Mouse (Mus musculus) kidney, adult 2 months (tissue): ENCODE measurements at regions not wholly inside any gene's neighbourhood (a gene's known extent, or its start where the extent isn't known, plus 50 kb on each side); places are given as distances from the start of the nearest gene placed in this dataset.
"Not testable (repeated sequence)": the region's sequence is repeated elsewhere in the genome, so short reads cannot be mapped to it uniquely, and the experiment has no call there.

ENCODE experiments used
- CTCF ChIP-seq: fragments of 200-500 bp; conservative IDR thresholded peaks from 2 replicates; pipeline ENCODE4 v1.5.1; 2011; ENCODE audit warnings: low read depth, mild to moderate bottlenecking, control low read depth, low read length, moderate library complexity, mixed read lengths; ENCODE audit not compliant: insufficient read depth, insufficient read length
- POLR2A ChIP-seq: fragments of 200-500 bp; IDR thresholded peaks from one replicate; pipeline ENCODE4 v1.6.1; 2011; ENCODE audit warnings: low read depth, low read length, control low read depth

DNA sequence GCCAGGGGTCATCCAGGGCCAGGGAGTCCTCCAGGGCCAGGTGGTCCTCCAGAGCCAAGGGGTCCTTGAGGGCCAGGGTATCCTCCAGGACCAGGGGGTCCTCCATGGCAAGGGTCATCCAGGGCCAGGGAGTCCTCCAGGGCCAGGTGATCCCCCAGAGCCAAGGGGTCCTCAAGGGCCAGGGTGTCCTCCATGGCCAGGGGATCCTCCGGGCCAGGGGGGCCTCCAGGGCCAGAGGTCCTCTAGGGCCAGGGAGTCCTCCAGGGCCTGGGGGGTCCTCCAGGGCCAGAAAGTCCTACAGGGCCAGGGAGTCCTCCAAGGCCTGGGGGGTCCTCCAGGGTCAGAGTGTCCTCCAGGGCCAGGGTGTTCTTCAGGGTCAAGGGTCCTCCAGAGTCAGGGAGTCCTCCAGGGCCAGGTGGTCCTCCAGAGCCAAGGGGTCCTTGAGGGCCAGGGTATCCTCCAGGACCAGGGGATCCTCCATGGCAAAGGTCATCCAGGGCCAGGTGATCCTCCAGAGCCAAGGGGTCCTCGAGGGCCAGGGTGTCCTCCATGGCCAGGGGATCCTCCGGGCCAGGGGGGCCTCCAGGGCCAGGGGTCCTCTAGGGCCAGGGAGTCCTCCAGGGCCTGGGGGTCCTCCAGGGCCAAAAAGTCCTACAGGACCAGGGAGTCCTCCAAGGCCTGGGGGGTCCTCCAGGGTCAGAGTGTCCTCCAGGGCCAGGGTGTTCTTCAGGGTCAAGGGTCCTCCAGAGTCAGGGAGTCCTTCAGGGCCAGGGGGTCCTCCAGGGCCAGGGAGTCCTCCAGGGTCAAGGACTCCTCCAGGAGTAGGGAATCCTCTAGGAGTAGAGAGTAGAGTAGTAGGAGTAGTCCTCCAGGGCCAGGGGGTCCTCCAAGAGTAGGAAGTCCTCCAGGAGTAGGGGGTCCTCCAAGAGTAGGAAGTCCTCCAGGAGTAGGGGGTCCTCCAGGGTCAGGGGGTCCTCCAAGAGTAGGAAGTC, 56.6 kb downstream of the Gm12728 start:
- not testable (repeated sequence) for TF ChIP-seq CTCF, POLR2A
